Mouse (Mus musculus) mesoderm, embryonic 11.5 days (tissue): Measurements from ENCODE around the gene Usp39.

Experiments
- DNase-seq: peaks from one replicate; pipeline ENCODE4 v3.0.0-alpha.2; 2012; ENCODE audit warnings: low read depth, low spot score

Gene Usp39

DNA sequence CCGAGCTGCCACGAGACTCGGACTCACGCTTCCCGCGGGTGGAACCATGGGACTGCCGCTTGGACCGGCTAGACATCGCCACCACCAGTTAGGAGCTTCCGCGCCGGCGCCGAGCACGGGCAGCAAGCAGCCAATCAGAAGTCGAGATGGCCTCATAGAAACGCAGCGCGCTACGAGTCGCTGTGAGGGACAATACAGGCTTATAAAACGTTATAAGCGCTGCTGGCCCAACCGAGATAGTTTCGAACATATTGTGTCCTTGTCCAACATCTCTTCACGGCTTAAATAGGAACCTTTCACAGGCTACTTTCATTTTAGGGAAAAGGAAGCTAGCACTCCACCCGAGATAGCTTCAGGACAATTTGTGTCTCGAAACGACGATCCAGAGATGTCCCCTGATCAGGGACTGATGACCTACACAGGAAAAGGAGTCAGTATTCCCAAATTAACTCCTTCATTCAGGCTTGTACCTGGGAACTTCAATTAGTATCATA lies at the start of gene Usp39:
TSS of gene Usp39 (minus strand) at position 111 of the 494 bp plus-strand sequence.
- peak; percentile 95 for DNase-seq

- no peak for DNase-seq
These were observed 47.4 kb upstream of the Usp39 start for GRCm38 (mm10) chr6:72392341-72392740.

GRCm38 (mm10) chr6:72390795-72391521 lies 46.0 kb upstream of the Usp39 start:
- DNase-seq, result peak; percentile 59

DNA sequence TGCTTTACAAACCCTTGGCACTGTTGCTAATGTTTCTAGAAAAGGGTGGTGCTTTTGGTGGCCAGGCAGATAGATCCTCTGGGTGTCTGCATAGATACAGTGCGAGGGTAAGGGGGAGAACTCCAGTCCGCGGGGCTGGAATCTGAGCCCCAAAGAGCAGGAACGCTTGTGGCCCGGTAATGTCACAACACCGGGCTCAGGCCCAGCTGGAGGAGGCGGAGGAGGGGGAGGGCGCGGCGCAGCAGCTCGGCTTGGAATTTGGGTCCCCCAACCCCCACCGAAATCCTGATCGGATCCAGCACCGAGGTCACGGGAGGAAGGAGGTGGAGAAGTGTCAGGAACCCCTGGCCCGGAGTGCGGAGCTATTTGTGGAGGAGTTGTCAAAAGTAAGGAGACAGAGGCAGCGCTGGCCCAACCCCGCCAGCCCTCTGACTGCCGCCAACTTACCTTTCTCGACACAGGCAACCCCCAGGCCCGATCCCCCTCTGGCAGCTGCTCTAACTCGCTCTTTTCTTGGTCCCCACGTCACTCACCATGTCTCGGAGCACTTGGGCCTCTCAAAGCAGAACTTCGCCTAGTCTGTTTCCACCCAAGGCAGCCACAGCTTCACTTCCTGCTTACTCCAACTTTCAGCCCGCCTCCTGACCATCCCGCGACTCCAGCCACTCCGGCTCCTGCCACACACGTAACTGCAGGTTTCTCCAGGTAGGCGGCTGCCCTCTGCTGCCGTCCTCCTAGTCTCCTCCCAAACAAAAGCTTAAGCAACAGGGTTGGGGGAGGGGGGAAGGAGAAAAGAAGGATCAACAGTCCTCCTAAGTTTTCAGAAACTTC lies 45.2 kb upstream of the Usp39 start, which contains the start of gene Vamp8:
TSS of gene Vamp8 (minus strand) at position 763 of the 831 bp plus-strand sequence.
- no peak for DNase-seq

GRCm38 (mm10) chr6:72389471-72389940 lies 44.5 kb upstream of the Usp39 start:
- no peak for DNase-seq

DNA sequence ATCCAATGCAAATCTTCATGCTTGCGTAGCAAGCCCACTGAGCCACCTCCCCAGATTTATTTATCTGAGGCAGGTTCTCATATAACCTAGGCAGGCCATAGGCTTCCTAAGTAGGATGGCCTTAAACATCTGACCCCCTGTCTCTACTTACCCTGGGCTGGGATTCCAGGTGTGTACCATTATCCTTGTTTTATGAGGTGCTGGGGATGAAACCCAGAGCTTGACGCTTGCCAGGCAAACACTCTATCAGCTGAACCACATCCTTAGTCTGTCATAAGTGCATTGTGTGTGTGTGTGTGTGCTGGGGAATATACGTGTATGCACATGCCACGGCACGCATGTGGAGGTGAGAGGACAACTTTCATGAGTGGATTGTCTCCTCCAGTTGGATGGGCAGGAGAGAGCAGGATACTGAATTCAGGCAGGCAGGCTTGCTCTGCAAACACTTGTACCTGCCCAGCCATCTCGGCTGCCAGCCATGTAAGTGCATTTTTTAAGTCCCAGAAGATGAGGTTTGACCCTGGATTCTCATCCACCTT lies 43.9 kb upstream of the Usp39 start:
- no peak for DNase-seq

DNA sequence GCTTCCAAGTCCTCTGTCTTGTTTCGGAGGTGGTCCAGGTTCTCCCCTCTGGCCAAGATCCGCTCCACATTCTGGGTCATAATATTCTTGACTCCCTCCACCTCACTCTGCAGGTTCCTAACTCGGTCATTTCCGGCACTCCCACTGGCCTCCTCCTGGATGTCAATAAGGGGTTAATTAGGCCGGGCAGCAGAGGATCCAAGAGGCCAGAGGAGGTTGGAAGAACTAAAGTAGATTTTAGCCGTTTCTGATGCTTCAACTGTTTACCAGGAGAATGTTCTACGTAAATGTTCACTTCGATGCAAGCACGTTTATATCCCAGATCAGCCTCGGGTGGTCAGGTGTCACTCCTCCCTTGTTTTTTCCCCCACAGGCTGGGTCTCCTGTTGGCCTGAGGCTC lies 43.3 kb upstream of the Usp39 start:
- DNase-seq, result no peak

- DNase-seq, result no peak
These were observed 42.8 kb upstream of the Usp39 start for GRCm38 (mm10) chr6:72387816-72388215.

DNA sequence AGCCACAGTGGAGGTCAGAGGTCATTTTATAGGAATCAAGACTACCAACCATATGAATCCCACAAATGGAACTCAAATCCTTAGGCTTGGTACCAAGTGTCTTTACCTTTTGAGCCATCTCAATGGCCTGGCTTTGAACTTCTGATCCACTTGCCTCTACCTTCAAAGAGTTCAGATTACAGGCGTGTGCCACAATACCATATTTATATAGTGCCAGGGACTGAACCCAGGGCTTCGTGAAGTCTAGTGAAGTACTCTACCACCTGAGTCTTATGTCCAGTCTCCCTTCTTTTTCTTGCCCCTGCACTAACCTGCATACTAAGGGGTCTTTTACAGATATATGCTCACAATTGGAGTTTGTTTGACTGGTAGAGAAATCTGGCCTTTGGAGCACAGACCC lies 41.6 kb upstream of the Usp39 start:
- DNase-seq, result no peak

- no peak for DNase-seq
These were observed 40.3 kb upstream of the Usp39 start for GRCm38 (mm10) chr6:72385258-72385657.

DNA sequence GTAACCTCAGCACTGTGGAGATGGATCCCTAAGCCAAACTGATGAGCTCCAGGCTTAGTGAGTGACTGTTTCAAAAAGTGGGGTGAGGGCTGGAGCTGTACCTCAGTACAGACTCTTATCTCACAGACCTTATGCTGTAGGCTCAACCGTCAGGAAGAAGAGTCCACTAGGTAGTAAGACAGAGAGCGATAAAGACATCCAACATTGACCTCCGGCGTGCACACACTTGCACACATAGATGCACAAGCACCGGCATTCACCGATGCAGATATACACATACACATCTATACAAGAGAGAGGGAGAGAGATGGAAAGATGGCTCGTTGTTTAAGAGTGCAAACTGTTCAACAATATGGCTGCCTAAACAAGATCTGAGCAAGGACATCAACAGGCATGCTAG lies 39.0 kb upstream of the Usp39 start:
- DNase-seq, result no peak

- no peak for DNase-seq
These were observed 38.3 kb upstream of the Usp39 start for GRCm38 (mm10) chr6:72383142-72383820.

DNA sequence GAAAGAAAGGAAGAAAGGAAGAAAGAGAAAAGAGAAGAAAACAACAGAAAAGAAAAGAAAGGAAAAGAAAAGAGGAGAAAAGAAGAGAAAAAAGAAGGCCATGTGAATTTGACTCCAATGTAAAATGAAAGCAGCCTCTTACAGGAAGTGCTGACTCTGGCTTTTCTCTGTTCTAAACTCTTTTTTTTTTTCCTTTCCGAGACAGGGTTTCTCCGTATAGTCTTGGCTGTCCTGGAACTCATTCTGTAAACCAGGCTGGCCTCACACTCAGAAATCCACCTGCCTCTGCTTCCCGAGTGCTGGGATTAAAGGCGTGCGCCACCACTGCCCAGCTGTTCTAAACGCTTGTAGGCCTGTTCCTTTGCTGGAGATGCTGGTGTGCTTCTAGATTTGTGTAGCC lies 37.5 kb upstream of the Usp39 start:
- DNase-seq, result no peak

- no peak for DNase-seq
These were observed 35.3 kb upstream of the Usp39 start, which contains the start of gene Vamp5 for GRCm38 (mm10) chr6:72380131-72380770. TSS of gene Vamp5 (minus strand) at chr6:72380468.

DNA sequence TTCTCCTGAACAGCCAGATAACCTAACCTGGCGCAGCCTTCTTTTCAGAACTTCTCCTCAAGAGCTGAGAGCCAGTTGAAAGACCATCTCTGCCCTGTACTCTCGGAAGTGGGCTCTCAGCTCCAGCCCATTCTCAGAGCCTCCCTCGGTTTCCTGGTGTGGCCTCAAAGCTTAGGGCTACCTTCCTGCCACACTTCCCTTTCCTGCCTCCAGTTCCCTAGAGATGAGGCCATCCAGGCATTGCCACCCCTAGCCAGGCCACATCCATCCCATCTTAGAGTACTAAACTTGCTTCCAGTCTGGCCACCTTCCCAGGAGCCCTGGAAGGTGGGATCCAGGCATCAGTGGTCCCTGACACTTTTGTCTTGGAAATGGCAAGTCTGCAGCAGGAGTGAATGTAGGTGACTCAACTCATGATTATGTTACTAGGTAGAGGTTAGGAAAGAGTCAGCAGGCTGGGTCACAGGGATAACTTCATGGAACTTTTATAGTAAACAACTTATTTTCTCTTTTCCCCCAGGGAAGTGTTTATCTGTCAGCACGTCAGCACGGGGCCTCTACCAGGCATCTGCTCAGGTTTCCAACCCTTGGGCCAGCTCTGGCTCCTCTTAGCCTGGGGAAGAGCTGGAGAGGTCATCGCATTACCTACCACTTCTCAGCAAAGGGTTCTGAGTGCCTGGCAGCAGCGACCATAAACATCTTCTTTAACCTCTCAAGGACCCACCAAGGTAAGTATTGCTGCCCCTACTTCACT lies 34.6 kb upstream of the Usp39 start:
- DNase-seq, result no peak

DNA sequence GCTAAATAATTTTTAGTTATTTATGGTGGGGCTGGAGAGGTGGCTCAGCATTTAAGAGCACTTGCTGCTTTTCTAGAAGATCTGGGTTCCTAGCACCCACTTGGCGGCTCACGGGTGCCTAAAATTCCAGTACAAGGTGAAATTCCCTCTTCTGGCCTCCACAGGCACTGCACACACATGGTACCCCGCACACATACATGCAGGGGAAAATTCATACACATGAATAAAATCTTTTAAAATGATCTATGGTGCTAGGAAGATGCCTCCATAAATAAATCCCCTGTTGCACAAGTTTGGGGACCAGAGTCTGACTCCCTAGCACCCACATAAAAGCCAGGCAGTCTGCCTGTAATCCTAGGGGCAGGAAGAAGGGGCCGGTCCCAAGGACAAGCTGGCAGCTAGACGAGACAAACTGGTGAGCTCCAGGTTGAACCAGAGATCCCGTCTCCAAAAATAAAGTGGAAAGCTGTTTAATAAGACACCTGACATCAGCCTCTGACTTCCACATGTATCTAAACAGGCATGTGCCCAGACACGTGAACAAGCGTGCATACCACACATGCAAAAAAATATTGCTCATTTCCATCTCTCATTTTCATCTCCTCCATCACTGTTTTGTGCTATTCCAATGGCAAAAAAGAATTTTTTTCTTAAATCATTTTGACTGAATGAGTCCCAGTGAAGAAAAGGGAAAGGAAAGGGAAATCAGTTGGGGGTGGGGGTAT lies 33.7 kb upstream of the Usp39 start:
- DNase-seq, result no peak

DNA sequence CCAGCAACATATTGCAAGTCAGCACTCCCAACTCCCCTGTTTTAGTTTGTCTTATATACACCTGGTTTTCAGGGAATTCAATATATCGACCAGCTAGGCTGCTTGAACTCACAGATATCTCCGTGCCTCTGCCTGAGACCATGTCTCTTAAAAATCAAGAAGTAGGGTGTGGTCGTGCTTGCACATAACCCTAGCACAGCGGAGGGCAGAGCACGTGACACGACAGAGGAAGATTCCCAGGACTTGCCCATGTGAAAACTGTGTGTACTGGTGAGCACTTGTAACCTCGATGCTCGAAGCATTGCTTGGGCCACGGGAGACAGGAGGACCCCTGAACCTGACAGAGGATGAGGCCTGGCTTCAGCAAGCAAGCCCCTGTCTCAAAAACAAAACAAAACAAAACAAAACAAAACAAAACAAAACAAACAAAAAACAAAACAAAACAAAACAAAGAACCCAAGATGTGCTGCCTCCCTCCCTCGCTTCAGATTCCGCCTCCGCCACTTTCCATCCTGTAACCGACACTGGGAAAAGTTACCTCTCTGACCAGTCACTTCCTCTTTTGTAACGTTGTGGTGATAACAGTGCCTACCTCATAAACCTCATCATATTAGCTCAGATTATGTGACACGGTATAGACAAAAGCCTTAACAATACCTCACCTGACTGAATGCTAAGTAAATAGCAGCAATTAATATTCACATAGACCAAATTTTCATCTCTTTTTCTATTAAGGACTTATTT lies 30.0 kb upstream of the Usp39 start:
- DNase-seq, result no peak

- DNase-seq, result no peak
These were observed 29.2 kb upstream of the Usp39 start for GRCm38 (mm10) chr6:72374206-72374605.

DNA sequence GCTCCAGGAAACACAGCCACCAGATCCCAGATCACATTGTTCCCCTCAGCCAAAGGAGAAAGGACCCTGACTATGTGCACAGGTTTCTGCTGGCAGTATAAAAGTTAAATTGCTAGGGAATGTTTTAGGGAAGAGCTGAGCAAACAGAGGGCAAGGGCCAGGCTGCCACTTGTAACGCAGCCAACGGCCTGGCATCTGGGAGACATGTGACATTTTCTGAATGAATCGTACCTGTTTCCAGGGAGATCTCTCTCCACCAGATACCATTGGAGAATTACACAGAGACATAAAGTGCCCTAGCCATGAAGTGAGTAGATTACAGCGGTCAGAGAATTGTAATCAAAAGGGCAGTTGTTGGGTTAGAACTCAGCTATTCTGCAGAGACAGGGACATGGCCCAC lies 28.2 kb upstream of the Usp39 start:
- DNase-seq, result no peak
